Mouse (Mus musculus) bone marrow, adult 2 months (tissue): ENCODE data around the gene Mri1.

ENCODE experiments used
- CTCF ChIP-seq: fragments of 200-500 bp; IDR thresholded peaks from 2 replicates; pipeline ENCODE4 v1.5.1; 2011; ENCODE audit warnings: low read length, control low read depth; ENCODE audit not compliant: control insufficient read depth, insufficient read depth
- POLR2A ChIP-seq: fragments of 200-500 bp; IDR thresholded peaks from 2 replicates; pipeline ENCODE4 v1.6.1; 2011; ENCODE audit warnings: low read depth, mild to moderate bottlenecking, control low read depth, low read length, borderline replicate concordance; ENCODE audit not compliant: control insufficient read depth

DNA sequence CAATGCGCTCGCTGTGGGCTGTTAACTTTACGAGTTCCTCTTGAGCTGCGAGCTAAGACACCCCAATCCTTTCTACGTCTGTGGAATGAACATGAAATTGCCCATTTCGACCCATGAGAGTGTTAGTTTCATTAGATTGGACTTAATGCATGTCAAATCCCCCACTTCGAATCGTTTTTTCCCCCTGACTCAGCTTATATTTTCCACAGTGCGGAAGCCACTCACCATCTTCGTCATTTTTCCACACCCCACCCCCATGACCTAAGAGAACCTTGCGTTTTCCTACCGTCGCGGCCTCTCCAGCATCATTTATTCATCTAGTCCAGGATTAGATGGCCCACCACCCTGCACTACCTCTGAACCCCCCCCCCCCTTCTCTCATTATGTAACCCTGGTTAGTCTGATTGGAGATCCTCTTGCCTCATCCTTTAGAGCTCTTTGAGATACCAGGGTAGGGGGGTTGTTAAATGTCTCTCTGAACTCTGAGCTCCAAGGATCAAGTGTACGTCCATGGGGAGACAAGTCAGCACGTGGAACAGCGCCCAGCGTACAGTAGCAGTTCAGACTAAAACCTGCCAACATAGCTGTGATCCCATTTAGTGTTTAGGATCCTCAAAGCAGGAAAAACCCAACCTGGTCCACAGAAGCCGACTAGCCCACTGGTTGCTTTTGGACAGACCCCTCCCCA lies 19.4 kb downstream of the Mri1 start:
- TF ChIP-seq CTCF (no peak), POLR2A (no peak)
